Mouse (Mus musculus): ENCODE results near the gene Hacd1.
"Not testable (repeated sequence)": the region's sequence is repeated elsewhere in the genome, so short reads cannot be mapped to it uniquely, and the experiment has no call there.

The Hacd1 gene

GRCm38 (mm10) chr2:14055566-14056331, at the start of gene Hacd1:
TSS of gene Hacd1 (minus strand) at chr2:14056135.
- in situ Hi-C loops (cut with MboI, MseI), result loop anchor here in 1 of 2 experiments (25.0 kb wide), 1 partner anchor 1007 kb away; the partner anchor contains the start of gene Nsun6

GRCm38 (mm10) chr2:14103924-14104323, 48.0 kb upstream of the Hacd1 start:
- in situ Hi-C loops (cut with MboI, MseI), result no loop called here

- in situ Hi-C loops (cut with MboI, MseI), result no loop called here
Measured at GRCm38 (mm10) chr2:14102603-14103002, 46.7 kb upstream of the Hacd1 start.

GRCm38 (mm10) chr2:14100533-14100932, 44.6 kb upstream of the Hacd1 start:
- in situ Hi-C loops (cut with MboI, MseI), result no loop called here

- in situ Hi-C loops (cut with MboI, MseI), result not testable (repeated sequence)
Measured at GRCm38 (mm10) chr2:14078527-14078926, 22.6 kb upstream of the Hacd1 start.

GRCm38 (mm10) chr2:14074221-14074901, 18.4 kb upstream of the Hacd1 start:
- in situ Hi-C loops (cut with MboI, MseI), result loop anchor here in 1 of 2 experiments (25.0 kb wide), 1 partner anchor 988 kb away; the partner anchor contains the start of gene Nsun6

GRCm38 (mm10) chr2:14073362-14074220, 17.7 kb upstream of the Hacd1 start, which contains the start of gene Stam:
TSS of gene Stam (plus strand) at chr2:14074098.
- in situ Hi-C loops (cut with MboI, MseI), result loop anchor here in 1 of 2 experiments (25.0 kb wide), 1 partner anchor 989 kb away; the partner anchor contains the start of gene Nsun6

GRCm38 (mm10) chr2:14073008-14073361, 17.1 kb upstream of the Hacd1 start:
- in situ Hi-C loops (cut with MboI, MseI), result loop anchor here in 1 of 2 experiments (25.0 kb wide), 1 partner anchor 989 kb away; the partner anchor contains the start of gene Nsun6

- in situ Hi-C loops (cut with MboI, MseI), result loop anchor here in 1 of 2 experiments (25.0 kb wide), 1 partner anchor 992 kb away; the partner anchor contains the start of gene Nsun6
Measured at GRCm38 (mm10) chr2:14070466-14070865, 14.5 kb upstream of the Hacd1 start.

- in situ Hi-C loops (cut with MboI, MseI), result loop anchor here in 1 of 2 experiments (5.0 to 25.0 kb wide), 2 partner anchors 43 to 993 kb away; partner anchors contain the start of gene Nsun6
Measured at GRCm38 (mm10) chr2:14069027-14069426, 13.1 kb upstream of the Hacd1 start.

GRCm38 (mm10) chr2:14065704-14066650, 10.0 kb upstream of the Hacd1 start:
- in situ Hi-C loops (cut with MboI, MseI), result loop anchor here in 1 of 2 experiments (5.0 to 25.0 kb wide), 2 partner anchors 46 to 996 kb away; partner anchors contain the start of gene Nsun6

GRCm38 (mm10) chr2:14055168-14055565, 768 bp downstream of the Hacd1 start:
- in situ Hi-C loops (cut with MboI, MseI), result loop anchor here in 1 of 2 experiments (25.0 kb wide), 1 partner anchor 1007 kb away; the partner anchor contains the start of gene Nsun6

GRCm38 (mm10) chr2:14054716-14055115, 1.2 kb downstream of the Hacd1 start:
- in situ Hi-C loops (cut with MboI, MseI), result loop anchor here in 1 of 2 experiments (5.0 to 25.0 kb wide), 2 partner anchors 93 to 1008 kb away; partner anchors contain the start of gene Nsun6

GRCm38 (mm10) chr2:14054163-14054562, 1.8 kb downstream of the Hacd1 start:
- in situ Hi-C loops (cut with MboI, MseI), result loop anchor here in 1 of 2 experiments (5.0 to 25.0 kb wide), 2 partner anchors 93 to 1008 kb away; partner anchors contain the start of gene Nsun6

GRCm38 (mm10) chr2:14053618-14054017, 2.3 kb downstream of the Hacd1 start:
- in situ Hi-C loops (cut with MboI, MseI), result loop anchor here in 1 of 2 experiments (5.0 to 25.0 kb wide), 2 partner anchors 94 to 1009 kb away; partner anchors contain the start of gene Nsun6

GRCm38 (mm10) chr2:14048808-14049207, 7.1 kb downstream of the Hacd1 start:
- in situ Hi-C loops (cut with MboI, MseI), result loop anchor here (10.0 kb wide), 3 partner anchors 246 to 774 kb away; partner anchors contain the start of gene Rsu1 (in 1 of the 2)

GRCm38 (mm10) chr2:14048381-14048780, 7.6 kb downstream of the Hacd1 start:
- in situ Hi-C loops (cut with MboI, MseI), result loop anchor here (10.0 kb wide), 3 partner anchors 246 to 774 kb away; partner anchors contain the start of gene Rsu1 (in 1 of the 2)

- in situ Hi-C loops (cut with MboI, MseI), result loop anchor here (5.0 to 10.0 kb wide), 6 partner anchors 114 to 769 kb away; partner anchors contain the start of gene Rsu1 (in 1 of the 2)
Measured at GRCm38 (mm10) chr2:14043577-14044170, 12.3 kb downstream of the Hacd1 start.

- in situ Hi-C loops (cut with MboI, MseI), result loop anchor here (5.0 to 10.0 kb wide), 6 partner anchors 114 to 768 kb away; partner anchors contain the start of gene Rsu1 (in 1 of the 2)
Measured at GRCm38 (mm10) chr2:14043011-14043410, 12.9 kb downstream of the Hacd1 start.

All from T-helper 17 cell (primary cell).